Mouse (Mus musculus) CH12.LX (cell line): Measurements from ENCODE around the gene Klhl35.

ENCODE experiments used
- CHD2 ChIP-seq: IDR thresholded peaks from 2 replicates; pipeline ENCODE4 v1.6.1; 2011; ENCODE audit warnings: low read length, improper control_type of control experiment
- CTCF ChIP-seq, 2 experiments: IDR thresholded peaks in 1 of 2; conservative IDR thresholded peaks in 1 of 2; 2 replicates each; pipeline ENCODE4 v1.5.1; 2011 to 2012; ENCODE audit warnings: low read depth in 2 of 2, low read length in 2 of 2, improper control_type of control experiment in 1 of 2, inconsistent platforms in 1 of 2, mild to moderate bottlenecking in 1 of 2, moderate library complexity in 1 of 2
- HCFC1 ChIP-seq: IDR thresholded peaks from 2 replicates; pipeline ENCODE4 v1.6.1; 2012; ENCODE audit warnings: low read depth, mild to moderate bottlenecking, inconsistent platforms, low read length, improper control_type of control experiment
- KAT2A ChIP-seq: IDR thresholded peaks from 2 replicates; pipeline ENCODE4 v1.6.1; 2012; ENCODE audit warnings: low read length, improper control_type of control experiment, inconsistent platforms; ENCODE audit not compliant: insufficient replicate concordance
- MXI1 ChIP-seq: IDR thresholded peaks from 2 replicates; pipeline ENCODE4 v1.6.1; 2011; ENCODE audit warnings: mild to moderate bottlenecking, low read depth, low read length, improper control_type of control experiment
- POLR2A ChIP-seq: IDR thresholded peaks from 2 replicates; pipeline ENCODE4 v1.6.1; 2011; ENCODE audit warnings: low read depth, mild to moderate bottlenecking, improper control_type of control experiment, low read length
- SMC3 ChIP-seq: IDR thresholded peaks from 2 replicates; pipeline ENCODE4 v1.6.1; 2011; ENCODE audit warnings: low read depth, low read length, improper control_type of control experiment
- TCF12 ChIP-seq: IDR thresholded peaks from 2 replicates; pipeline ENCODE4 v1.6.1; 2014; ENCODE audit warnings: low read depth, mild to moderate bottlenecking, inconsistent platforms, low read length, improper control_type of control experiment
- USF1 ChIP-seq: IDR thresholded peaks from 2 replicates; pipeline ENCODE4 v1.6.1; 2014; ENCODE audit warnings: low read depth, mild to moderate bottlenecking, inconsistent platforms, low read length, improper control_type of control experiment

DNA sequence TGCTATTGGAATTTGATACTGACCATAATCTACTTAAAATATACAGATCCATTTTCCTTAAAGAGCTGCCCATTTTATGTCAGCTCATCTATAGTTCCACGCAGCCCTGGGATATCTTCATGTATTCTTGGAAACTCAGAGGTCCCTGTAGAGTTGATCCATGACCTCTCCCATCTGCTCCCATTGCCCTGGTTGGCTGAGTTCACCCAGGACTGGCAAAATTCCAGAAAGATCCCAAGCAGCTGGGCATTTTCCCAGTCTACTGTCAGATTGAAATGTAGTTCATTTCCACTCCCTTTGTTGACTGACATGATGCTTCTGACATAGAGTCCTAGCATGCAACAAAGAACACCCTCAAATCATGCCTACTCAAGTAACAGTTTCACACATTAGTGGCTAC lies 33.3 kb downstream of the Klhl35 start:
- no peak for TF ChIP-seq TCF12
- no peak for TF ChIP-seq CTCF (conservative IDR thresholded peaks at IDR 0.05 in 1 of 2, IDR thresholded peaks at IDR 0.05 in 1 of 2; ENCODE audit: low read depth in 2 of 2, low read length in 2 of 2)
- no peak for TF ChIP-seq MXI1
- no peak for TF ChIP-seq USF1
- TF ChIP-seq SMC3 = no peak
- no peak for TF ChIP-seq HCFC1
- TF ChIP-seq POLR2A = no peak
- no peak for TF ChIP-seq CHD2
- TF ChIP-seq KAT2A = no peak
